Mouse (Mus musculus) stomach, embryonic 15.5 days (tissue): ENCODE measurements around the gene Gabpa. TPM values are rescaled to one million over a fixed set of nuclear protein-coding genes. Genes with fewer than 3 reads are reported as not detected.

Experiments used
- ATAC-seq: fragments of 200-750 bp; cut with Nextera tagmentation; 2 replicates; pipeline ENCODE4 v1.8.0; 2017; ENCODE audit warnings: low read depth, moderate number of reproducible peaks, moderate TSS enrichment; ENCODE audit not compliant: insufficient read depth, low FRiP score
- H3K27ac ChIP-seq: fragments of 300-500 bp; sonication (generic); 2 replicates; pipeline ENCODE4 v1.5.1; 2015; ENCODE audit warnings: mild to moderate bottlenecking, inconsistent platforms
- H3K27me3 ChIP-seq: fragments of 300-500 bp; sonication (generic); replicated peaks from 2 replicates; pipeline ENCODE4 v1.6.1; 2015; ENCODE audit warnings: inconsistent platforms
- H3K36me3 ChIP-seq: fragments of 300-500 bp; sonication (generic); 2 replicates; pipeline ENCODE4 v1.6.1; 2015; ENCODE audit warnings: inconsistent platforms
- H3K4me1 ChIP-seq: fragments of 300-500 bp; sonication (generic); 2 replicates; pipeline ENCODE4 v1.6.1; 2015; ENCODE audit warnings: inconsistent platforms
- H3K4me2 ChIP-seq: fragments of 300-500 bp; sonication (generic); 2 replicates; pipeline ENCODE4 v1.6.1; 2015; ENCODE audit warnings: mild to moderate bottlenecking, inconsistent platforms
- H3K4me3 ChIP-seq: fragments of 300-500 bp; sonication (generic); replicated peaks from 2 replicates; pipeline ENCODE4 v1.5.1; 2015; ENCODE audit warnings: inconsistent platforms
- H3K9ac ChIP-seq: fragments of 300-500 bp; sonication (generic); 2 replicates; pipeline ENCODE4 v1.6.1; 2015; ENCODE audit warnings: inconsistent platforms
- H3K9me3 ChIP-seq: fragments of 300-500 bp; sonication (generic); 2 replicates; pipeline ENCODE4 v1.6.1; 2016; ENCODE audit warnings: inconsistent platforms
- whole genome bisulfite sequencing: fragments of 180-500 bp; shearing (Covaris S2); methylation state at CpG from one replicate; pipeline ENCODE4 v1.1.7; 2015; 5-methylcytosine and 5-hydroxymethylcytosine counted together
- polyA plus RNA-seq: library from polyadenylated mRNA; unstranded; fragments of >200 nt; fragmentation: Nextera tagmentation; extraction: Ambion mirVana; gene quantifications from 2 replicates; pipeline ENCODE4 v1.2.1, GENCODE M21; 2015

The Gabpa gene
- polyA plus RNA-seq, 1 experiment from 2014 or later = 28.6 TPM

- Histone ChIP-seq H3K9me3 (no peaks in the 10 kb centered on the region), H3K9ac (no peak overlapping the region), H3K36me3 (no peaks in the 10 kb centered on the region), H3K4me3 (no peak overlapping the region), H3K27ac (no peak overlapping the region), H3K27me3 (no peaks in the 10 kb centered on the region), H3K4me2 (no peak overlapping the region), H3K4me1 (peaks cover 4% of the 10 kb centered on the region; the same call in 1 of the 2 replicates)
- ATAC-seq = no peak
- WGBS = 81% methylated on average over 8 of the region's 8 CpGs
Observed at GRCm38 (mm10) chr16:84873805-84874204, 39.1 kb downstream of the Gabpa start.

- H3K27me3 ChIP-seq = no peaks in the 10 kb centered on the region
- H3K27ac ChIP-seq = no peak overlapping the region
- peak overlapping the region; percentile 8; the same call in 1 of the 2 replicates for H3K4me3 ChIP-seq
- H3K9me3 ChIP-seq = no peaks in the 10 kb centered on the region
- WGBS = 48% methylated on average over 24 of the region's 24 CpGs
- peak; percentile 35; the same call in 1 of the 2 replicates for ATAC-seq
- H3K9ac ChIP-seq = no peak overlapping the region
- H3K4me1 ChIP-seq = peaks cover 4% of the 10 kb centered on the region; the same call in 1 of the 2 replicates
- peak overlapping the region; percentile 45 for H3K4me2 ChIP-seq
- no peaks in the 10 kb centered on the region for H3K36me3 ChIP-seq
Observed at GRCm38 (mm10) chr16:84875012-84875717, 40.4 kb downstream of the Gabpa start.

GRCm38 (mm10) chr16:84875718-84876035 lies 41.0 kb downstream of the Gabpa start:
- no peak overlapping the region for H3K27ac ChIP-seq
- no peak; the same call in 1 of the 2 replicates for ATAC-seq

DNA sequence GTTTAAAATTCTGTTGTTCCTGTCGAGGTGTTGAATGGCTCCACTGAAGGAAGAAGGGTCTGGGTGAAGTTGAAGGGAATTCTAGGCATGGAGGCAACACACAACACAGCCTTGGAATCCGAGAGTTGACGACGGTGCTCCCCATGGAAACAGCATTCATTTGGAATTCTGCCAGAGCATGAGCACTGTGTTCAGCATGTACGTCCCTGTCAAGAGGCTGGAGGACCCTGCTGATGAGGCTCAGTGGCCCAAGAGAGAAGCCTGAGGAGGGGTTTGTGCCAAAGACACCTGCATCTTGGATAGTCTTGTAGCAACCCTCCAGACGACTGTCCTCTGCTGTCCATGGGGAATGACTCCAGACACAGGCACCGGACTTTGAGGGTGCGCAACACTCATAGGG lies 41.4 kb downstream of the Gabpa start:
- Histone ChIP-seq H3K9me3 (no peaks in the 10 kb centered on the region), H3K9ac (no peak overlapping the region), H3K4me2 (peak overlapping the region; percentile 45), H3K27me3 (no peaks in the 10 kb centered on the region), H3K4me3 (no peak overlapping the region), H3K36me3 (no peaks in the 10 kb centered on the region), H3K27ac (no peak overlapping the region), H3K4me1 (peaks cover 4% of the 10 kb centered on the region; the same call in 1 of the 2 replicates)
- WGBS = 49% methylated on average over 8 of the region's 8 CpGs
- no peak; the same call in 1 of the 2 replicates for ATAC-seq

More at GRCm38 (mm10) chr16:84875718-84876035, 41.0 kb downstream of the Gabpa start:
- H3K9ac ChIP-seq = no peak overlapping the region
- peaks cover 4% of the 10 kb centered on the region; the same call in 1 of the 2 replicates for H3K4me1 ChIP-seq
- WGBS = 46% methylated on average over 7 of the region's 7 CpGs
- H3K36me3 ChIP-seq = no peaks in the 10 kb centered on the region
- H3K27me3 ChIP-seq = no peaks in the 10 kb centered on the region
- no peak overlapping the region for H3K4me3 ChIP-seq
- no peaks in the 10 kb centered on the region for H3K9me3 ChIP-seq
- H3K4me2 ChIP-seq = peak overlapping the region; percentile 45

- no peak overlapping the region for H3K27ac ChIP-seq
- WGBS = 19% methylated on average over 5 of the region's 5 CpGs
- H3K4me3 ChIP-seq = no peak overlapping the region
- H3K4me2 ChIP-seq = no peak overlapping the region
- H3K9ac ChIP-seq = no peak overlapping the region
- no peaks in the 10 kb centered on the region for H3K36me3 ChIP-seq
- H3K4me1 ChIP-seq = peaks cover 4% of the 10 kb centered on the region; the same call in 1 of the 2 replicates
- ATAC-seq = no peak
- H3K27me3 ChIP-seq = no peaks in the 10 kb centered on the region
- no peaks in the 10 kb centered on the region for H3K9me3 ChIP-seq
Observed at GRCm38 (mm10) chr16:84879146-84879545, 44.4 kb downstream of the Gabpa start.

DNA sequence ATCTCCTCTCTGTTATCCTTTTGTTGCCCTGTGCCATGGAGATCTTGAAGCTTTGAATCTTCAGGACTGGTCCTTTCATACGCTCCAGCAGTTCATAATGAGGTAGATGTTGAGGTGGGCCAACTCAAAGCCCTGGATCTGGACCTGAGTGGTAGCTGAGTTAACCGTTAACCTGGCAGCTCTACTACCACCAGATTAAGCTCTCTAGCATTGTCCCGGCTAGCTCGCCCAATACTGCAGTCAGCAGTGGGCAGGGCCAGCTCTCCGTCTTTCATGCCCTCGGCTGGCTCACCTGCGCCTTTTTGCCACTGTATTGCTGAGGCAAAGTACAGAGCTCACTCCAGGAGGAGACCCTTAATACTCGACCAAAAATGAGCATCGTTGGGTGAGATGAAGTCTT lies 46.4 kb downstream of the Gabpa start:
- WGBS = 77% methylated on average over 9 of the region's 9 CpGs
- peaks cover 1% of the 10 kb centered on the region; the same call in 1 of the 2 replicates for H3K4me1 ChIP-seq
- ATAC-seq = no peak
- no peaks in the 10 kb centered on the region for H3K36me3 ChIP-seq
- no peaks in the 10 kb centered on the region for H3K9me3 ChIP-seq
- H3K4me3 ChIP-seq = no peak overlapping the region
- H3K27me3 ChIP-seq = no peaks in the 10 kb centered on the region
- H3K9ac ChIP-seq = no peak overlapping the region
- no peak overlapping the region for H3K27ac ChIP-seq
- no peak overlapping the region for H3K4me2 ChIP-seq

DNA sequence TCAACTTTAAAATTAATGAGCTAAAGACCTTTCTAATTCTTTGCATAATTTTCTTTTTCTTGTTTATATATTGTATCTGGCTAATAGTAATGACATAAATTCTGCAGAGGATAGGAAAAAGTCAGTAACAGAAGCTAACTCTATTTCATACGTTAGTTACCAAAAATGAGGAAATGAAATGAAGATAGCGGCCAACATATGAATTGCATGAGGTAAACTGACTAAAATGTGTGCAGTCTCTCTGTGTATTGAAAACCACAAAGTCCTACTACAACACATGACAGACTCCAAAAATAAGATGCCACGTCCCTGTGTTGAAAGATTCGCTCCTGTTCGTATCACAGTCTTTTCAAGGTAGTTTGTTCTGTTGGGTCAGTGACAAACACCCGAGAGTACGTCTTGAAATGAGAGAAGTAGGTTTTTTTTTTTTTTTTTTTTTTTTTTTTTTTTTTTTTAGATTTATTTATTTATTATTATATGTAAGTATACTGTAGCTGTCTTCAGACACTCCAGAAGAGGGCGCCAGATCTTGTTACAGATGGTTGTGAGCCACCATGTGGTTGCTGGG lies 47.1 kb downstream of the Gabpa start:
- 81% methylated on average over 8 of the region's 8 CpGs for WGBS
- Histone ChIP-seq H3K27me3 (no peaks in the 10 kb centered on the region), H3K27ac (no peak overlapping the region), H3K4me3 (no peak overlapping the region), H3K36me3 (no peaks in the 10 kb centered on the region), H3K4me1 (no peaks in the 10 kb centered on the region), H3K9me3 (no peaks in the 10 kb centered on the region), H3K9ac (no peak overlapping the region), H3K4me2 (no peak overlapping the region)
- ATAC-seq = no peak

GRCm38 (mm10) chr16:84884572-84884971 lies 49.8 kb downstream of the Gabpa start:
- Histone ChIP-seq H3K9ac (no peak overlapping the region), H3K9me3 (no peaks in the 10 kb centered on the region)
- WGBS = 76% methylated on average over 8 of the region's 8 CpGs

DNA sequence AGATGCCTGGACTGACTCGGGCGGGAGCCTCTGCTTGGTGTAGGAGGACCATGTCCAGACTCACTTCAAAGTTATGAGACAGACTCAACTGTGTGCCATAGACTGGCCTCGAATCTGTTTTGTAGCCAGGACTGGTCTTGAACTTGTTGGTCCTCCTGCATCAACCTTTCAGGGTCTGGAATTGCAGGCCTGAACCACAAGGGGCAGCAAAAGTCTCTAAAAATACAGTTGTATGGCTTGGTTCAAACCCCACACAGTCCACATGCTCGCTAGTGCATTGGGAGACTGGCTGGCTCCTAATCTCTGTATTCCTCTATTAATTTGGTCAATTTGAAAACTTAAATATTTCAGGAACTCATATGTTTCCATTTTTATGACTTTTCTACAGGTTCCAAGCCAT lies 68.3 kb downstream of the Gabpa start:
- no peak overlapping the region for H3K27ac ChIP-seq
- no peak overlapping the region for H3K4me2 ChIP-seq
- no peaks in the 10 kb centered on the region for H3K9me3 ChIP-seq
- H3K9ac ChIP-seq = no peak overlapping the region
- WGBS = 83% methylated on average over 4 of the region's 4 CpGs
- ATAC-seq = no peak
- H3K36me3 ChIP-seq = no peaks in the 10 kb centered on the region
- no peaks in the 10 kb centered on the region for H3K27me3 ChIP-seq
- H3K4me1 ChIP-seq = no peaks in the 10 kb centered on the region
- H3K4me3 ChIP-seq = no peak overlapping the region

More at GRCm38 (mm10) chr16:84884572-84884971, 49.8 kb downstream of the Gabpa start:
- H3K27ac ChIP-seq = no peak overlapping the region
- H3K4me1 ChIP-seq = no peaks in the 10 kb centered on the region
- no peak overlapping the region for H3K4me2 ChIP-seq
- H3K4me3 ChIP-seq = no peak overlapping the region
- no peaks in the 10 kb centered on the region for H3K27me3 ChIP-seq
- ATAC-seq = no peak
- H3K36me3 ChIP-seq = no peaks in the 10 kb centered on the region

DNA sequence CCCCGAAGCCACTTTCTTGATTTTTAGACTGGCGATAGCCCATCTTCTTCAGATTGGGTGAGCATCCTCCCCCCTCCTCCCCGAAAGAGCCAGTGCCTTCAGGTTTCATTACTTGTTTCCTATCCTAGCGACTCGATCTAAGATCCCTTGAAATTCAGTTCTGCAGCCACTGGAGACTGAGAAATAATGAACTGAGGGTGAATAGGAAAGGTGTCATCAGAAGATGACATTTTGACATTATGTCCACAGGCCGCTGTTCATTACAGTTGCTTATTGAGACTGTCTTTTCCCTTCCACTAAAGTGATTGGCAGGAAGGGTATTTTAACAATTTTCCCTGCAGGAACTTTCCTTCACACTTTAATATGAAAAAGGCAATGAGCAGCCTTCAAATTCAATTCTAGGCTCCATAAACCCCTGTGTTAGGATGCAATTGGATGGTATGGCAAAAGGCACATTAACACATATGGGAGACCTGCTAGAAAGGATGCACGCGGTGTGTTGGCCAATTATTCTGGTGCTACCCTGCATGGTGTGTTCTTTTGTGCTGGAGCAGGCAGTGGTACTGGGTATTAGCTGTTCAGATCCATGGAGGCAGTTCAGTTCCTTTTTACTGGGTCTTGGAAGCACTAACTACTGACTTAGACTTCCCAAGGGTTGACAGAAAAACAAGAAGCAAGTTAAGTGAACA lies 76.9 kb downstream of the Gabpa start:
- H3K4me1 ChIP-seq = no peaks in the 10 kb centered on the region
- H3K27me3 ChIP-seq = no peaks in the 10 kb centered on the region
- H3K4me3 ChIP-seq = no peak overlapping the region
- no peak overlapping the region for H3K9ac ChIP-seq
- 91% methylated on average over 8 of the region's 8 CpGs for WGBS
- no peak for ATAC-seq
- H3K36me3 ChIP-seq = no peaks in the 10 kb centered on the region
- no peak overlapping the region for H3K4me2 ChIP-seq
- H3K27ac ChIP-seq = no peak overlapping the region
- no peaks in the 10 kb centered on the region for H3K9me3 ChIP-seq
